Mouse (Mus musculus) splenic B cell, adult 2 months (primary cell): ENCODE measurements at regions not wholly inside any gene's neighbourhood (a gene's known extent, or its start where the extent isn't known, plus 50 kb on each side); places are given as distances from the start of the nearest gene placed in this dataset.

ENCODE experiments used
- DNase-seq: peaks from one replicate; pipeline ENCODE4 v3.0.0-alpha.2; 2011; ENCODE audit warnings: low read depth, low spot score
- H3K27me3 ChIP-seq: 2 replicates; pipeline ENCODE4 v1.6.1; 2012; ENCODE audit warnings: mild to moderate bottlenecking, low read length, moderate library complexity, mixed read lengths; ENCODE audit not compliant: control insufficient read depth, poor library complexity, insufficient read depth, severe bottlenecking
- H3K36me3 ChIP-seq: 2 replicates; pipeline ENCODE4 v1.6.1; 2012; ENCODE audit warnings: mild to moderate bottlenecking, low read length, moderate library complexity, mixed read lengths; ENCODE audit not compliant: control insufficient read depth, poor library complexity, insufficient read depth, severe bottlenecking

DNA sequence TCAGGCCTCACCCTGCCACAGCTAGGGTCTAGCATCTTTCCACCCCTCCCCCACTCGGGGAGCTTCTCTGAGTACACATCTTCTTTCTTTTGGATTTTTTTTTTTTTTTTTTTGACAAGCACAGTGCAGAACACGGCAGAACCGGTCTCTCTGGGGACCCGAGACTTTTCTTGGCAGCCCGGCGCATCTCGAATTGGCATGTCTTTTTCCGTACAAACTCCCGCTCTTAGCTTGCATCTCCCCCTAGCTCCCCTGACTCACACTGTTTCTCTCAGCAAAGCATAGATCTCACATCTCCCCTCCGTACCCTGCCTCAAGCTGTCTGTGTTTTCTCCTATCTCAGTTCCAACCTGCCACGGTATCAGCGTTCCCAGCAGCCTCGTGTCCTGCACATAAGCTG lies 58.4 kb upstream of the Unc5b start:
- no peak for DNase-seq
- Histone ChIP-seq H3K27me3 (no peaks in the 10 kb centered on the region), H3K36me3 (no peaks in the 10 kb centered on the region)

DNA sequence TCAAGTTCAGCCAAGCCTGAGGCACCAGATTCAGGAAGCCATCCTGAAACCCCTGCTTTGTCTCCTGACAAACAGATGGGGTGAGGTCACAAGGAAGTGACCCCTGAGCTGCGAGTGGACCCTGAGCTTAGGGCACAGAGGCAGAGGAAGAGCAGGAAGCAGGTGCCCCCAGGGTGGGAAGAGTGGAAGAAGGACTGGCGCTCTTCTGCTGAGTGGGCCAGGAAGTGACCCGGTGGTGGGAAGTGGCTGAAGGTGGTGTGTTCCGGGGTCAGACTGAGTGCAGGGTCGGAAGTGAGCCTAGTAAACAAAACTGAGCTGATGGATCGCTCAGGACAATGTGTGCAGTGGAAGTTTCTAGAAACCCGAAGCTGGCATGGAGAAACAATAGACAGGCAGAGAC lies 57.2 kb upstream of the Unc5b start:
- Histone ChIP-seq H3K27me3 (no peaks in the 10 kb centered on the region), H3K36me3 (no peaks in the 10 kb centered on the region)
- no peak for DNase-seq

DNA sequence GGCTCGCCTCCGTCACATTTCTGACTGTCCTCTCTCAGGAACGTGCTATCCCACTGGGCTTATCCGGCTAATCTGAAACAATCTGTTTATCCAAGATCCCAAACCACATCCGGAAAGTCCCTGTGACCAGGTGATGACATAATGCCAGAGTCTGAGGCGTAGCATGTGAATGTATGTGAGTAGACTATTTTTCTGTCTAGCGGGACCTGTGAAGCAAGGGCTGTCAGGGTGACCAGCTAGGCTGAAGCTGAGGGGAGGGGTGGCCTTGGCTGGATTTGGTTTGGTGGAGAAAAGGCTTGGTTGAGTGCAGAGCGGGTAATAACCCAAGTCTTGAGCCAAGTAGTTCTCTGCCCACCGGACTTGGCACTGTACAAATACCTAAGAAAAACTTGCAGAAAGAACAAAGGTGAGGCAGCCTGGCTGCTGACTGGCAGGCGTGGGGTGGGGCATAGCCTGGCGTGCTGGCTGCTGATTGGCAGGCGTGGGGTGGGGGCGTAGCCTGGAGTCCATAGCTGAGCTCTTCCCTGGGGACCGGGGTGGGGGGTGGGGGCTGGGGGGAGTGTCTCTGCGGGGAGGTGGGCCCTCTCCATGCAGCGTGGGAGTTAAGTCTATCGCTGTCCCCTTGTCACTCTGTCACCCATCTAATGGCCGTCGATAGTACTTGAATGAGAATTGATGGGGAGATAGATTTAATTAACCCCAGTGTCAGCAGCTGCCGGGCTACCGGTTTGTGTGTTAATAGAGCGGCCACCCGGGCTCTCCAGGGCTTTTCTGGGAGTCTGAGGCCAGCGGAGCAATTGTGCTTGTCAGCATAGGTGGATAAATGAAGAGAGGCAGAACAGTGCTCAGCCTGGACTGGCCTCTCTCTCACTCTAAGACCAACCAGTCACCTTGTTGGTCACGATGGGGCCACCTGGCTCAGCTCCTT lies 54.2 kb upstream of the Unc5b start:
- DNase-seq: no peak
- H3K27me3 ChIP-seq: no peaks in the 10 kb centered on the region; the same call in 1 of the 2 replicates
- H3K36me3 ChIP-seq: no peaks in the 10 kb centered on the region

DNA sequence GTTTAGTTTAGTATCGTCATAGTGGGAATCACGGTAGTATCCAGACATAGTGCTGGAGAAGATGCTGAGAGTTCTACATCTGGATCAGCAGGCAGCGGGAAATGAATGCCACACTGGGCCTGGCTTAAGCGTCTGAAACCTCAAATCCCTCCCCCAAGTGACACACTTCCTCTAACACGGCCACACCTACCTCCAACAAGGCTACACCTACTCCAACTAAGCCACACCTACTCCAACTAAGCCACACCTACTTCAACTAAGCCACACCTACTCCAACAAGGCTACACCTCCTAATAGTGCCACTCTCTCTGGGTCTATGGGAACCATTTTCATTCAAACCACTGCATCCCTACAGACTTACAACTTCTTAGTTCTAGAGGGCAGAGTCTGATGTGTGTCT lies 53.4 kb upstream of the Unc5b start:
- no peak for DNase-seq
- no peaks in the 10 kb centered on the region for H3K36me3 ChIP-seq
- no peaks in the 10 kb centered on the region; the same call in 1 of the 2 replicates for H3K27me3 ChIP-seq
